Mouse (Mus musculus) C2C12 (cell line): ENCODE data around the gene Cacnb4.

Experiments
- CEBPB ChIP-seq: IDR thresholded peaks from one replicate; pipeline ENCODE4 v1.6.1; 2011; ENCODE audit warnings: low read depth, mild to moderate bottlenecking, control low read depth, moderate library complexity
- CTCF ChIP-seq: IDR thresholded peaks from one replicate; pipeline ENCODE4 v1.5.1; 2011; ENCODE audit not compliant: control insufficient read depth, insufficient read depth, insufficient read length
- MAX ChIP-seq: IDR thresholded peaks from one replicate; pipeline ENCODE4 v1.6.1; 2011; ENCODE audit warnings: mild to moderate bottlenecking, control low read depth
- USF1 ChIP-seq: IDR thresholded peaks from one replicate; pipeline ENCODE4 v1.6.1; 2011; ENCODE audit warnings: low read depth, mild to moderate bottlenecking, control low read depth, moderate library complexity

DNA sequence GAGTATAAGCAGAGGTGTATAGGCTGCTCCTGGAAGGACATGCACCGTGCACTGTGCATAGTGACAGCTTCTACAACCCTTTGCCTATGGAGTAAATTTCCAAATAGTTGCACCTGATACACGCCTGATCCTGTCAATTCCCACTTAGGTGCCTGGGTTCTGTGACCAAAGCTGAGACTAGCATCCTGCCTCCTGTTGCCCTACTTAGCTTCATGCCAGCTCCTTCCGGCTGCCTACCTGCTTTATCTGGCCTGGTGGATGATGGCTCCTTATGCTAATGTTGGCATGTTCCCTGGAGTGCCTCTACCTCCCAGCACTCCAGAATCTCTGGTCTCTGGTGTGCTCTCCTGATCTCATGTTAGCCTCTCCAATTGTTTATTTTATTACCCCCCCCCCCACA, 114.3 kb downstream of the Cacnb4 start:
- TF ChIP-seq CTCF = no peak
- no peak for TF ChIP-seq MAX
- TF ChIP-seq USF1 = no peak
- TF ChIP-seq CEBPB = no peak
